Mouse (Mus musculus) neutrophil, adult 5-6 weeks (primary cell): Measurements from ENCODE around the gene Nox4. TPM values are rescaled to one million over a fixed set of nuclear protein-coding genes. Genes with fewer than 3 reads are reported as not detected.
"Not testable (repeated sequence)": the region's sequence is repeated elsewhere in the genome, so short reads cannot be mapped to it uniquely, and the experiment has no call there.

Source experiments
- ATAC-seq: fragments of 151-379, 151-347 bp; 2 replicates; pipeline ENCODE4 v1.8.0; 2017; ENCODE audit warnings: mild to moderate bottlenecking, moderate TSS enrichment; ENCODE audit not compliant: insufficient number of reproducible peaks, poor library complexity, low FRiP score, severe bottlenecking; ENCODE audit errors: extremely low read depth
- total RNA-seq: library from RNA; stranded (forward); fragments of 200-1000 nt; gene quantifications from 2 replicates; pipeline ENCODE4 v1.2.3, GENCODE M21; 2017

Nox4 gene
- total RNA-seq, 1 experiment from 2014 or later = not detected

- no peak for ATAC-seq
Observed at GRCm38 (mm10) chr7:87367834-87368233, 121.9 kb downstream of the Nox4 start.

- ATAC-seq = no peak
Observed at GRCm38 (mm10) chr7:87369131-87369530, 123.2 kb downstream of the Nox4 start.

GRCm38 (mm10) chr7:87370789-87371188 is 124.9 kb downstream of the Nox4 start:
- no peak for ATAC-seq

GRCm38 (mm10) chr7:87371316-87371715 is 125.4 kb downstream of the Nox4 start:
- ATAC-seq = no peak

GRCm38 (mm10) chr7:87374322-87374721 is 128.4 kb downstream of the Nox4 start:
- ATAC-seq = no peak

- no peak for ATAC-seq
Observed at GRCm38 (mm10) chr7:87374935-87375334, 129.0 kb downstream of the Nox4 start.

GRCm38 (mm10) chr7:87397023-87397422 is 151.1 kb downstream of the Nox4 start:
- no peak for ATAC-seq

- not testable (repeated sequence) for ATAC-seq
Observed at GRCm38 (mm10) chr7:87411373-87411772, 165.5 kb downstream of the Nox4 start.

- no peak for ATAC-seq
Observed at GRCm38 (mm10) chr7:87413271-87413670, 167.4 kb downstream of the Nox4 start.

Other genes starting within 250 kb of the Nox4 start
- gene Vmn2r79, start 250.0 kb upstream of the Nox4 start, total RNA-seq = under 0.01 TPM in 1 of 2 replicates, not detected in the other
- gene Tyr, start 247.4 kb downstream of the Nox4 start, total RNA-seq = not detected in 2 replicates